Mouse (Mus musculus): ENCODE measurements around the gene Nop14.

Nop14 gene

DNA sequence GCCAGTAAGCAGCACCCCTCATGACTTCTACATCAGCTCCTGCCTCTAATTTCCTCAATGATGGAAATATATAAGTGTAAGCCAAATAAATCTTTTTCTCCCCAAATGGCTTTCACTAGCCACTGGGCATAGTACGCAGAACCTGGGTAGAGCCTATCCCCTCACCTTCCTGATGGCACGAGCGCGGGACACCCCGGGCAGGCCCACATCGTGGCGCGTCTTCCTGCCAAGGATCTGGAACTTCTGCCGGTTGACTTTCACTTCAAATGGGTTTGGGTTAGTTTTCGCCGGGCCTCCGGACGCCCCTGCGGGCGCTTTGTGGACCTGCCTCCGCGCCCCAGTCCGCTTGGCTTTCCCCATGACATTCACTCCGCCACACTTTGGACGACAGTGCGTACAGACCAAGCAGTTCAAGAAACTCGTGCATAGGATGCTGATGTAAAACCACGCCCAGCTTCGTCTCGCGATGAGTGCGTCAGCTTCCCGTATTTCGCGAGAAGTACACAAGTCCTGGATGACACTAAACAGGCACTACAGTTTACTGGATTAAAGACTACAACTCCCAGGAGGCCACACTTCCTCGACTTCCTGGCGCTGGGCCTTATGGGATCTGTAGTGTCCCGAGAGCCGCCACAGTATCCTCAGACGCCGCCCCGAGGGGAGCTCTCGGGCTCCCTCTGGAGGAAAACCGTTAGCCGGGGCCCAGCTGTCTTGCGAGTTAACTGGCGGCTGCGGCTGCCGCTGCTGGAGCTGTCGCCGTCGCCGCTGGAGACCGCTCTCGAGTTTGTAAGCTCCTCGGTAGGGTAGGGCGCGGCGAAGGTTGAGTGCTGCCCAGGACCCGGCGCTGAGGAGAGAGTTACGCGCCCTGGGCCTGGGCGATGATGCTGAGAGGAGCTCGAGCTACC is at the start of gene Nop14, which contains the start of gene Grk4:
Nop14 (minus strand) TSS at position 463 of the 905 bp plus-strand sequence.
Grk4 (plus strand) TSS at position 694 of the 905 bp plus-strand sequence.
- DNase-seq = peak; percentile 100

DNA sequence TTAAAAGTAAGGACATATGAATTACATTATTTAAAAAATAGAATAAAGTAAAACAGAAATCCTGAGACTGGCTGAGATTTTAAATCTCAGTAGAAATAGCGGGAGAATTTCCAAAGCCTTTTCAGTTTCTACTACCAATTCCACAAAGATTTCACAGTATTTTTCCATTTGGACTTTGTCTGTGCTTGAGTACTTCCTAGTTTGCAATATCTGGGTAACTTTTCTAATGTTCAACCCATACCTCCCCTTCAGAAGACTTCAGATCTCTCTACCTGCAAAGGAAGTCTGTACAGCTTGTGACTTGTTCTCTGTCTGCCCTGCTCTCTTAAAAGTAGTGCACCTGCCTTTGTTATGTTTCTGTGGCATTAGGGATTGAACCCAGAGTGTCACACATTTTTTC is 48.5 kb upstream of the Nop14 start:
- peak; percentile 19 to 45 for DNase-seq

DNA sequence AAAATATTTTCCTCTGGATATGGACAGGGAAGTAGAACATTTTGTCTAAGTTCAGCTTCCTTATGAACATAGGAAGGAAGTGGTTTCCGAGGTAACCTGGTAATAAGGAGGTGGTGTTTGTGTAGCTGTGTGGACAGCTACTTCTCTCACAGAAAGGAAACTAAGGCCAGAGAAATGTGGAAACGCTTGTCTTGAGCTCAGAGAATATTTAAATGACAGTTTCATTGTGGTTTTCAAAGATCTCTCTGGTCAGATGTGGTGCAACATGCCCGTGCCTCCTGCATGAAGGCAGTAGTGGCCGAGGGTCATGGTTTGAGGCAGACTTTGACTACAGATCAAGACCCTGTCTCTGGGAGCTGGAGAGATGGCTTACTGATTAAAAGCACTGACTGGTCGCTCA is 35.6 kb upstream of the Nop14 start:
- no peak for DNase-seq

DNA sequence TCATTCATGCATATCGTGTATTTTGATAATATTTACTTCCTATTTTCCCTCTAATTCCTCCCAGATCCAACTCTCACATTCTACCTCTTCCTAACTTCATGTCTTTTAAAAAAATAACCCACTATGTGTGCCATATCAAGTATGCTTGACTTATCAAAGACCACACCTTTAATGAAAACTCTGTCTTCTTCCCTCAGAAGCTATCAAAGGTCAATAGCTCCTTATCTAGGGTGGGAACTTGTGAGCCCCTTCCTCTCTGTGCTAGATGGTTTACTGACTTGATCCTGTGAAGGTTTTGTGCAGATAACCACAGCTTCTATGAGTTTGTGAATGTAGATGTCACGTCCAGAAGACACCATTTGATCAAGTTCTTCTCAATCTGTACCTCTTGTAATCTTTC is 32.8 kb upstream of the Nop14 start:
- no peak for DNase-seq

DNA sequence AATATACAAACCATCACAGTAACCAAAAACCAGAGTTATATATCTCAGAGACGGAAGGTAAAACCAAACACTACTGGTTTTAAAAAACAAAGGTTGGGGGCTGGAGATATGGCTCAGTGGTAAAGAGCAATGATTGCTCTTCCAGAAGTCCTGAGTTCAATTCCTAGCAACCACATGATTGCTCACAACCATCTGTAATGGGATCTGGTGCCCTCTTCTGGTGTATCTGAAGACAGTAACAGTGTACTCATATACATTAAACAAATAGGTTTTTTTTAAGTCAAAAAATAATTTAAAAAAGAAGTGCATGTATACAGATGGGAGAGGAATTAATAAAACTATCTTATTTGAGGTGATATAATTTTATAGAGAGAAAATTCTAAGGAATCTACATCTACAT is 29.9 kb upstream of the Nop14 start:
- no peak for DNase-seq

DNA sequence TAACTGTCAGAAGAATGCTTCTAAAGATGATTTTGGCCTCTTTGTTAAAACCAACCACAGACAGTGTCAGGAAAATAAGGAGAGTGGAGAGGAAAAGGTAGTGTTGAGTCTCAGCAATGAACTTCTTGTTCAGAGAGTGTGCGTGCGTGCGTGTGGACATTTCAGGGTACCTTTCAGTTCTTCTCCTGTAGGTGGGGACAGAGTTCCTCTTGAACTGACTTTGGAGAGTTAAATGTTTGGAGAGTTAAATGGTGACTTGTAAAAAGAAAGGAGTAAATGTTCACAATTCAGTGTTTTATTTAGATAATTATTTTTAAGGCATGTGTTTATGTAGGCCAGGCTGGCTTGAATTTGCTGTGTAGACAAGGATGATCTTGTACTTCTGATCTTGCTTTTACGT is 10.3 kb upstream of the Nop14 start:
- peak in 1 of 2 experiments; percentile 37 for DNase-seq

DNA sequence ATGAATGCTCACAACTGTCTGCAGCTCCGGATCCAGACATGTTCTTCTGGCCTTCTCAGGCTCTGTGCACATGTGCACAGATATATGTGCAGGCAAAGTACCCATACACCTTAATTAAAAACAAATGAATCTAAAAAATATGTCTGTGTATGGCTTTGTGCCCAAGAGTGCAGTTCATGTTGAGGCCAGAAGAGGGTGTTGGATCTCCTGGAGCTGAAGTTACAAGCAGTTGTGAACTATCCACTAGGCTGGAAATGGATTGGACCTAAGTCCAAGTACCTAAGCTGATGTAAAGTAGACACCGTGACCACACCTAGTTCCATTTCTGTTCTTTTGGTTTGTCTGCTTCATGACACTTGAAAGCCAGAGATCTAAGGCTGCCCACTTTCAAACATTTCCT is 9.5 kb upstream of the Nop14 start:
- DNase-seq = peak in 1 of 2 experiments; percentile 17

DNA sequence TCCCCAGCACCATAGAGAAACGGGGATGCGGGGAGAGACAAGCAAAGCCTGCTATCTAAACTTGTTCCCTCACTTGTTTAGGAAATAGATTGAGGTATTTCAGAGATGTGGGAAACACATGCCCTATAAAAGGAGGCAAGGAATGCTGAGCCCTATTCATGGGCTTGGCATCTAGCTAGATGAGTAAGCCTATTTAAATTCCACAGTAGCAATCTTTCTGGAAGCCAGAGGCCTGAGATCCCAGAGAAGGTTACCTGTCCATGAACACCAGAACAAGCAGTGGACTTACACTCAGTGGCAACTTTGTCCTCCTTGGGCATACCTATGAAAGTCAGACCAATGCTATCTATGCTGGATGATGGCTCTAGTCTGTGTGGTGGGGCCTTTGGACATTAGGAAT is 3.3 kb upstream of the Nop14 start:
- no peak for DNase-seq

DNA sequence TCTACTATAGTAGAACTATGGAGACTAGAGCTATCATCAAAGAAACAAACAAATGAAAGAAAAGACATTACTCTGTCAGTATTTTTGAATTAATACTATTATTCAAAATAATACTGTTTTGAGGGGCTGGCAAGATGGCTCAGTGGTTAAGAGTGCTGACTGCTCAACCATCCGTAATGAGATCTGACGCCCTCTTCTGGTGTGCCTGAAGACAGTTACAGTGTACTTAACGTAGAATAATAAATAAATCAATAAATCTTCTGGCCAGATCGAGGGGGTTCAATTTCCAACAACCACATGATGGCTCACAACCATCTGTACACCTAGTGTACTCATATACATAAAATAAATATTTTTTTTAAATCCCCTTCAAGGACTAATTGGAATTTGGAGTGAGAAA is 2.0 kb upstream of the Nop14 start:
- DNase-seq = no peak

DNA sequence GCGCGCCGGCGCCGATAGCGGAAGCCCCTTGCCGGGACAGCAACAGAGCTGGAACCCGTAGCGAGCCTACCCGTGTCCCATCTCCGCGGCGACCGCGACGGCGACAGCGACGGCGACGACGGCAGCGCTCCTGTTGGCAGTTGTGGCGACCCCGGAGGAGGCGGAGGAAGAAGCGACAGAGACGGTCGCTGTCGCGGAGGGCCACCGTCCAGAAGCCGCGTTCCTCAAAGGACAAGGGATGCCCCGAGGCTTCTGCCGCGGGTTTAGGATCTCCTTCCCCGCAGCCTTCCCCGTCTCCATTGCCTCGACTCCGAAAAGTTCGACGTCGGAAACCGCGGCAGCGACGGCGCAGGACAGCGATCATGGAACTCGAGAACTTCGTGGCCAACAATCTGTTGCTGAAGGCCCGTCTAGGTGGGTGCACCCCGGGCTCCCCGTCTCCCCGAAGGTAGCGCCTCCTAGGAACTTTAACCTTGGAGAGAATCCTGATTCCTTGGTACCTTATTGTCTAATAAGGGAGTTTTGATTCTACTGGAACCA is 713 bp upstream of the Nop14 start:
- peak in 1 of 2 experiments; percentile 51 for DNase-seq

DNA sequence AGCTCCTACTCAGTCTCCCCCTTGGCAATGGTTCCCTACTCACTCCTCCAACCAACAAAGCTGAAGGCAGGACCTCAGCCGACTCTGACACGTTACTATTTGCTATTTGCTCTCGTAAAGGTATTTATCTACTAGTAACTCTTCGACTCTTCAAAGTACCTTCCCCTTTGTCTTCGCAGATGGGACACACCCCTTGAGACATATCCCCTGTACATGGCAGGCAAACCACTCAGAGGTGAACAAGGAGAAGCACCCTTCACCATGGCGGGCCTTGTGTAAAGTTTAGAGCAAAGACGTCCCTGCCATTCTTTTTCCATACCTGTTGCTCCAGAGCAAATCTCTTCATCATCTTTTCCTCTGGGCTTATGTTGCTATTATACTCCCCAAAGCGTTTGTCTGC is 2.4 kb downstream of the Nop14 start:
- DNase-seq = no peak

DNA sequence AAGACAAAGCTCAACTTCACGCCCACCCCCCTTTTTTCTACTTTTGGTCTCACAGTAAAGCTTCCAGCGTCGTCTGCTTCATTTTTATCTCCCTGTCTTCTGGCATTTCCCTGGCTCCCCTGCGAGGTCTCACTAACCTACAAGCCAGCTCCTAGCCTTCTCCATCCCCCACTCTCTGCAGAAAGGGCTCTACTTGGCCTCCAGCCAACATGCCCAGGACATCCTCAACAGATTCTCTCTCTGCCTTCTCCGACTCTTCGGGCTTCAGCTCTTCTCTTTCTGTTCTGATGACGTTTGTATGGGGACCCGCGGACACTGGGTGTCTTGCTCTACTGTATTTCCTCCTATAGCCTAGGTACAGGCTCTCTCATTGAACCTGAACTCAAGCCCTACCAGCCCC is 5.1 kb downstream of the Nop14 start:
- DNase-seq = no peak

DNA sequence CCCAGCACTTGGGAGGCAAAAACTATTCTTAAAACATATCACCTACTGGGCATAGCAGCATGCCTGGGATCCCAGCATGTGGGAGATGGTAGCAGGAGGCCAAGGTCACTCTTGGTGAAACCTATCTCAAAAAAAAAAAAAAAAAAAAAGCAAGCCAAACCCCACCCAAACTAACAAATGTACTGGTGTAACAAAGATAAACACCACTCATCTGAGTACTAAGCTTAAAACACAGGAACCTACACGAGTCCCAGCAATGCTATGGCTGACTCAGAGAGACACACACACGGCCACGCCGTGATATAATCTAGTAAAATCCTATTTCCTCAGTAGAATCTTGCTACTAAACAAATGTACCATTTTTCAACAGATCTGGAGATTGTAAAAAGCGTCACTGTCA is 7.0 kb downstream of the Nop14 start:
- DNase-seq = no peak

DNA sequence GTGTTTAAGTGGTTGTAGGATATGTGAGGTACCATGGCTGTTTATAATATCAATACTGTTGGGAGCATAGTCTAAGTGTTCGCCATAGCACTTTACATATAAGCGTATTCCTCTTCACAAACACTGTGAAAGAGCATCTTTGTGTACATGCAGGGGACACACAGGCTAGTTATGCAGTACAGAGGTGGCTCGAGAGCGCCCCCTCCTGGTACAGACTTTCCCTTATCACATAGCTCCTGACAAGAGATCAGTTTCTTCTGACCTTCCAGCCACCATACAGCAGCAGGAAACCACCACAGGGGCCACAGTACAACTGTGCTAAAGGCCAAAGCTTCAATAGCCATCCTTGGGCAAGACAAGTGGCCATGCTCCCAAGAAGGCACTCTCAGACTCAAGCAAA is 12.4 kb downstream of the Nop14 start:
- DNase-seq = peak in 1 of 2 experiments; percentile 74

DNA sequence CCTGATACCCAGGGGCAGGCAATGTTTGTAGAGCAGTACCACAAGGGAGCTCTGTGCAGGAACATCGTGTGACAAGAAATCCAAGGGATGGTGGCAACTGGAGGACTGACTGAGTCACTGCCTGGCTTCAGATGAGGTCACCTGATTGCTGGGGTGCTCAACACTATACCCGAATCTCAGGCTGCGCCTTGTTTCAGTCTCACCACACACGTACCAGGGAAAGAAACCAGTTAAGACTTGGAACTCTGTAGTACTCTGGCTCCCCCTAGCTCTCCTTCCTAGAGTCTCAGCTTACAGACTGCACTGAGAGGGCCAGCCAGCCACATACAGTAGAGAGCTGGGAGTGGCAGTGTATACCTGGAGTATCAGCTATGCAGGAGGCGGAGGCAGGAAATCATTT is 17.0 kb downstream of the Nop14 start:
- peak; percentile 46 to 67 for DNase-seq

DNA sequence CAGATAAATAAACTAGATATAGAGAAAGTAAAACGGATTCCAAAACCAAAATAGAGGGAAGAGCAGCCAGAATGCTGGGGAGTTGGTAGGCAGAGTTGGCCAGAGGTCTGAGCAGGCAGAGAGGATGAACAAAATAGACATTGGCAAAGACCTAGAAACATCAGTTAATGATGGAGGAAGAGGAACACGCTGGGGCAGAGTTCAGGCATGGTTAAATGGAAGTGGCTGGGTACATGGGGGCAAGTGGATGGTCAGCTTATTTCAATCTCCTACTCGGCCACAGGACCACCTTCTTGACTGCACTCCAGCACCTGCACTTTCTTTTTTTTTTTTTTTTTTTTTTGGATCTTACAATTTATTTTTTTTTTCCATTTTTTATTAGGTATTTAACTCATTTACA is 18.0 kb downstream of the Nop14 start:
- DNase-seq = peak; percentile 44 to 60

DNA sequence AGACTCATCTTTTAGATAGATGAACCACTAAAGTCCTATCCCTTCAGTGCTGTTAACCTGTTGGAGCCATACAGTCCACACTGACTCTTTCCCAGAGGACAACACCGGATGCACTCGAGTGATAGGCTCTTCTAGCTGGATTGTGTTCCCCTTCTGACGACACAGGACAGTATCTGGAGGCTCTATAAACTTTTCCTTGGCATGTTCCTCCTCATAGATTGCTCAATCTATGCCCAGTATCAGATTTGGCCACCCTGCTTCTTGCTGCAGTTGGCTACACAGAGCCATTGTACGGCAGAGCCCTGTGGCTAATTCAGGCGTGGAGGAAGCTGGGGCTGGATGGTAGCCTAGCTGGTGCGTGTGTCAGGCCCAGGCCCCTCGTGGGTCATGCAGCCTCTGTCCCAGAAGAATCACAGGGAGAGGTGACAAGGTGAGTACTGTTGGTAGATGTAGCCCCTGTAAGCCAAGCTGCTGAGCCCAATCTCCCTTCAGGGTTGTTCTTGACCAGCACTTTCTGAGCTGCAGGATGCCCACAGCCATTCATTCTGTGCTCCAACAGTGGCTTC is 22.3 kb downstream of the Nop14 start:
- no peak for DNase-seq

DNA sequence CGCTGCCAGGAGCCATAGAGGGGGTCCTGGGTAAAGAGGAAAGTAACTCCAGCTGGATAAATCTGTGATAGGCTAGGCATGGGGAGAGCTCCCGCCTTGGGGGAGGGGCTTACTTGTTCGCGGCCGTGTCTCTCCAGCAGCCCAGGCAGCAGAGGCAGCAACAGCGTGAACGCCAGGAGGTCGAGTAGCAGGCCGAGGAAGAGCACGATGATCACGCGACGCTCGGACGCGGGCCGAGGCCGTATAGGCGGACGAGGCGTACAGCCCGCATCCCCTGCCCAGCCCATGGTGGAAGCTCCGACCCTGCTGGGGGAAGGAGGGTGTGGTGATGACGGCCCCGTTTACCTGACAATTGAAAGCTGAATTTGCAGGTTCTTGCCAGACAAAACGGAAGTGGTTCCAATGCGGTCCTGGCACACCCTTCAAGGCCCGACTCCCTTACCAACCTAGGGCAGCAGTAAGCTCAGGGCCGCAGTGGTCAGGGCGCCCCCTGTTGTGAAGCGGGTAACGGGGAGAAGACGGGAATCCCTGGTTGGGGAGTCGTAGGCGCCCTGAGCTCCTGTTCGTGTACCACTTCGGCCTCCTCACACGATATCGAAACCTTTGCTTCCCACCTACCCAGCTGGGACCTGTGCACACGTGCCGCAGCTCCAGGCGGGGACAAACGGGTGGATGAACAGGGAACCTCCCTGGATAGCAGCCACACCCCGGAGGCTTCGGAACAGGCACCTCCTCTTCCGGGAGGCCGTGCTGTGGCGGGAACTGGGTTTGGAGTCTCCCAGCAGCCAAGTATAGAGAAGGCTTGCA is 23.3 kb downstream of the Nop14 start, which contains the start of gene Mfsd10:
Mfsd10 (minus strand) TSS at position 732 of the 807 bp plus-strand sequence.
- peak; percentile 72 to 81 for DNase-seq

DNA sequence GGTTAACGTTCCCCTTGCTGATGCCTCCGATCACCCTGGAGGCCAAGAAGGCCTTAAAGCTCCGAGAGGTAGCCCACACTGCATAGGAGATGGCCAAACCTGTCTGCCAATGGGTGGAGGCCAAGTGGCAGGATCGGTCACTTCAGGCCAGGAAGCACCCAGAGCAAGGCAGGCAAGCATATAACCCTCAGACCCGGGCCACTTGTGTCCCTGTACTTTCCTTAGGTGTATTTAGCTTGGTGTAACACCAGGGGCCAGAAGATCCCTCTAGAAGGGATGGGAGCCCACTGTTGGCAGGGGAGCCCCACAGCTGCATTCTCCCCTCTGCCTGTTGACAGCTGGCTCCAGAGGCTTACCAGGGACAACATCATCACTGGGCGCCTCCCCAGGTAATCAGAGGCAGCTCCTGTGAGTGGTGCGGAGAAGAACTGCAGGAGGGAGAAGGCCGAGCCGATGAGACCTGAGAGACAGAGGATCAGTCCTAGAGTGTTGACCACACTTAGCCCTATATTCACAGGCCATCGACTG is 24.2 kb downstream of the Nop14 start:
- DNase-seq = no peak

DNA sequence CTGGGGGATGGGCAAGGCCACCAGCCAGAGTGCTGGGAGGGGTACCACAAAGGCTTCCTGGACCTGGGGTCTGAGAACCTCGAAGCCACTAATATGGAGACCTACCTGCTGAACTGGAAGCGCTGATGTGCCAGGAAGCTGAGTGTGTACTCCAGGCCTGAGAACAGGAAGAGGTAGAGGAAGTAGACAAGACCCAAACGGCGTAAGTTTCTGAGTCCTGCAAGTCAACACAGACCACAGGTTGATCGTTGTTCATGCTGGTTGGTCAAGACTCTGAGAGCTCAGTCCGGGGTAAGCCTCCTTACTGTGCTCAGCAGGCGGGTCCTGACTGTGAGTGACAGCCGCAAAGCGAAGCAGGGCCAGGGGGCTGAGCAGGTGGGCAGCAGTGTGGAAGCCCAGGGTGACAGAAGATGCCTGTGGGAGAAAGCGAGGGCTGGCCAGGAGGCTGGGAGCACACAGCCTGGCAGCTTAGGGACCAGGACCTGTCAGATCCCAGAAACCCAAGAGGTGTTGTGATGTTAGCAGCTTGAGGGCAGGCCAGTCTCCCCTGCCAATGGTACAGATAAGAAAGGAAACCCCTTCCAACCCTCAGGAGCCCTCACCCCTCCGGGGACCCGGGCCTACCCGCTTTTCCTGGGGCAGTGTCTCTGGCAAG is 25.1 kb downstream of the Nop14 start:
- DNase-seq = no peak

DNA sequence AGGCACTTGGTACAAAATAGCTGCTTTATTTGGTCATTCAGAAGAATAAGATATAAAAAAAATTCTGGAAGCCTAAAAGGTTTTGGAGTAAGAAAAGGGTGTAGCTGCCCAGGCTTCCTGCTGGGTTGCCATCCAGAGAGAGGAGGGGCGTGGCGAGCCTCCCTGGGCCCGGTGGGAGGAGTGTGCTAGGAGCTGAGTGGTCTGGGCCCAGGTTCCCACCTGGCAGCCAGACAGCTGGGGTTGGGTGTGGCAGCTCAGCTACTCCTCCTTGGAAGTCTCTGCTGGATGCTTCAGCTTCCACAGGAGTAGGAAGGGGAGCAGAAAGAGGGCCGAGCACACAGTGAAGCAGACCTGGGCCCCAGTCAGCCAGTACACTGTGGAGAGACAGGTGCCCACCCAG is 26.3 kb downstream of the Nop14 start:
- DNase-seq = no peak

DNA sequence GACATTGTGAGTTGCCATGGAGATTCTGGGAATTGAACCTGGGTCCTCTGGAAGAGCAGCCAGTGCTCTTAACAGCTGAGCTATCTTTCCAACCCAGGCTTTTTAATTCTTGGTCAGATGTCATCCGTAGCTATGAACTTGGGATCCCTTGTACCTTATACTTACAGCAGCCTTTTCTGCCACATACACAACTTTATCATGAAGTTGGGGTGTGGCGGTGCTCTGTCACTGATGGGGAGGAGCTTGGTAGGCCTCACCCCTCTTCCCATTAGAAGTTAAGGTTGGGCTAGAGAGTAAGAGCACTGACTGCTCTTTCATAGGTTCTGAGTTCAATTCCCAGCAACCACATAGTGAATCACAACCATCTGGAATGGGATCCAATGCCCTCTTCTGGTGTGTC is 27.0 kb downstream of the Nop14 start:
- no peak for DNase-seq

All from kidney, adult 8-10 months (tissue).